Mouse (Mus musculus): Measurements from ENCODE around the gene Mpp2.

DNA sequence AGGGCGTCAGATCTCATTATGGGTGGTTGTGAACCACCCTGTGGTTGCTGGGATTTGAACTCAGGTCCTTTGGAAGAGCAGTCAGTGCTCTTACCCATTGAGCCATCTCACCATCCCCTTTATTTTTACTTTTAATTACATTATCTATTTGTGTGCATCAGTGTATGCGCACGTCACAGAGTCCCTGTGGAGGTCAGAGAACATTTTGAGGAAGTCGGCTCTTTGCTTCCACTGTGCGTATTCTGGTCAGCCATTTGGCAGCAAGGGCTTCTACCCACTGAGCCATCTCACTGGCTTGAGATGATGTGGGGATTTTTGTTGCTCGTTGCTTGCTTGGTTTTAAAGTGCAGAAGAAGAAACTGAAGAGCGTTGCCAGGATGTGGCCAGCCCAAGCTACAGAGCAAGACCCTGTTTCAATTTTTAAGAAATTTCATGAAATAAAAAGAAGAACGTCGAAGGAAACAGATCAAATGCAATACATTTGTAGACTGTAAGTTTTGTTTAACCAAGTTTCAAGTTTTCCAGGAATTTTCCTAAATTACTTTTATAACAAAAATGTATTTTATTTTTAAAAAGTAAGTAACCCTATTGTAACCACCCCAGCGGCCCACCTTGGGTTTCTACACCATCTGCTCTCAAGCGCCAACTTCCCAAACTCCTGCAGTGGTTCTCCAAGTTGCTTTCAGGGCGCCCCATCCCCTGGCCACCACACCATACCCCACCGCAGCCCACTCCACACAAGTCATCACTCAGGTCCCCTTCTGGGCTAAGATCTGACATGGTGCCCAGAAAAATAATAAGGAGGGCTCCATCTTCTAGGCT, 49.5 kb upstream of the Mpp2 start:
- TF ChIP-seq POLR2A (IDR thresholded peaks at IDR 0.05; ENCODE audit: insufficient read depth, low read depth, low read length) (no peak), CTCF (IDR thresholded peaks at IDR 0.05; ENCODE audit: insufficient read depth, low read depth, low read length) (no peak)

Measured in olfactory bulb, adult 2 months (tissue).